ENCODE assay signal across 8 mouse cellular contexts in the genomic region with DNA sequence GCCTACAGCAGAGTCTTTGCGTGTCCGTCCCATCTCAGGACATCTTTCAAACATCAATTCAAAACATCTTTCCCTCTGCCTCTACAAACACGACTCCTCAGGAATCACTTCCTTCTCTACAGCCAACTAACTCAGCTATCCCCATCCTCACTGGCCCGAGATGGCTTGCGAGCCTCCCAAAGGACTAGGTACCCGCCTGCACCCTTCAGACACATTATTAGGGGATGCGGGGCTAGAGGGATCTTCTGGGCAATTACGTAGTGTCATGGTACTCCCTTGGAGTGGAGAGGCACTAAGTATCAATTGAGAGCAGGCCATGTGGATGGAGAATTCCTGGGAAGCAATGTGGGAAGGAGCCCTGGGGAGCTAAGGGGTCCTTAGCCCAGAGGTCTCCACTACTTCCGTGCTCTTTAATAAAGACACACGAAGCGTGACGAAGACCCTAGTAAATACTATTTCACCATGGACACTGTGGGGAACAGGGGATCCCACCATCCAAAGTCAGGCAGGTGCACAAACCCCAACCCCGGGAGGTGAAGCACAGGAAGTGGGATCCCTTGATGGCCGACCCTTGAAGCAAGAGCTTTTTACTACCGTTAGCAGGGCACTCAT. TPM values are rescaled to one million over a fixed set of nuclear protein-coding genes. Genes with fewer than 3 reads are reported as not detected.
A peak's percentile ranks its signal among the peaks of the same experiment; 100 is the strongest.
DNase-seq lines count a peak whose midpoint lies in the region; ATAC-seq and TF ChIP-seq lines count a peak whose summit lies in the region.

No protein-coding gene starts in this region.

- no peaks in the 10 kb centered on the region for H3K27me3 ChIP-seq in kidney, embryonic 15.5 days
- H3K27me3 ChIP-seq in hindbrain, embryonic 14.5 days (ENCODE audit: control insufficient read depth, insufficient read depth, low read length): no peaks in the 10 kb centered on the region
- no peaks in the 10 kb centered on the region for H3K27me3 ChIP-seq in midbrain, embryonic 15.5 days (replicated peaks)

- H3K4me2 ChIP-seq in kidney, embryonic 15.5 days: peak overlapping the region; percentile 68
- H3K4me2 ChIP-seq in hindbrain, embryonic 14.5 days (replicated peaks): peak overlapping the region; percentile 60
- H3K4me2 ChIP-seq in midbrain, embryonic 15.5 days: peak overlapping the region; percentile 78

- H3K27ac ChIP-seq in kidney, embryonic 15.5 days: peak overlapping the region; percentile 62
- peak overlapping the region; percentile 56 for H3K27ac ChIP-seq in bone marrow macrophage, adult 2 months (ENCODE audit: insufficient read depth, low read depth, low read length)
- H3K27ac ChIP-seq in hindbrain, embryonic 14.5 days: peak overlapping the region; percentile 74
- peak overlapping the region; percentile 80 for H3K27ac ChIP-seq in midbrain, embryonic 15.5 days

- no peak for DNase-seq in kidney, adult 11 months
- no peak for DNase-seq in hindbrain, embryonic 14.5 days (ENCODE audit: low spot score)
- no peak for DNase-seq in embryo, embryonic 11 days
- no peak for DNase-seq in retina, postnatal 1 day
- no peak for DNase-seq in cerebellum, adult 9-11 months

- peak overlapping the region; percentile 92 for H3K4me3 ChIP-seq in kidney, embryonic 15.5 days (replicated peaks)
- H3K4me3 ChIP-seq in bone marrow macrophage, adult 2 months (ENCODE audit: insufficient read depth, low read length): peak overlapping the region; percentile 74
- peak overlapping the region; percentile 61 for H3K4me3 ChIP-seq in hindbrain, embryonic 14.5 days (replicated peaks; ENCODE audit: low read length)
- H3K4me3 ChIP-seq in midbrain, embryonic 15.5 days: peak overlapping the region; percentile 69

- 35% methylated on average over 15 of the region's 15 CpGs for WGBS in kidney, embryonic 15.5 days
- 28% methylated on average over 15 of the region's 15 CpGs for WGBS in hindbrain, embryonic 14.5 days
- 32% methylated on average over 15 of the region's 15 CpGs for WGBS in midbrain, embryonic 15.5 days

- H3K4me1 ChIP-seq in kidney, embryonic 15.5 days: peaks cover 32% of the 10 kb centered on the region
- peaks cover 22% of the 10 kb centered on the region for H3K4me1 ChIP-seq in bone marrow macrophage, adult 2 months (ENCODE audit: control insufficient read depth, insufficient read depth, low read length)
- H3K4me1 ChIP-seq in hindbrain, embryonic 14.5 days (replicated peaks; ENCODE audit: control insufficient read depth, insufficient read depth, low read length): peaks cover 13% of the 10 kb centered on the region
- peaks cover 29% of the 10 kb centered on the region for H3K4me1 ChIP-seq in midbrain, embryonic 15.5 days

- H3K9ac ChIP-seq in kidney, embryonic 15.5 days: peak overlapping the region; percentile 77
- H3K9ac ChIP-seq in hindbrain, embryonic 14.5 days: peak overlapping the region; percentile 76
- peak overlapping the region; percentile 65 for H3K9ac ChIP-seq in midbrain, embryonic 15.5 days

- no peak for TF ChIP-seq CTCF in bone marrow macrophage, adult 2 months (IDR thresholded peaks at IDR 0.05; ENCODE audit: low read depth, low read length)

- H3K36me3 ChIP-seq in kidney, embryonic 15.5 days: peaks cover 1% of the 10 kb centered on the region; the same call in 1 of the 2 replicates
- no peaks in the 10 kb centered on the region for H3K36me3 ChIP-seq in hindbrain, embryonic 14.5 days (replicated peaks; ENCODE audit: control insufficient read depth, insufficient read depth)
- no peaks in the 10 kb centered on the region; the same call in 1 of the 2 replicates for H3K36me3 ChIP-seq in midbrain, embryonic 15.5 days (replicated peaks)

- no peak; the same call in 1 of the 2 replicates for ATAC-seq in kidney, embryonic 15.5 days (replicated peaks; ENCODE audit: low FRiP score)
- ATAC-seq in hindbrain, embryonic 14.5 days (ENCODE audit: low FRiP score): peak; percentile 7; the same call in 1 of the 2 replicates
- ATAC-seq in midbrain, embryonic 15.5 days (replicated peaks): peak; percentile 16

- no peaks in the 10 kb centered on the region for H3K9me3 ChIP-seq in kidney, embryonic 15.5 days (replicated peaks)
- no peaks in the 10 kb centered on the region for H3K9me3 ChIP-seq in hindbrain, embryonic 14.5 days (ENCODE audit: control insufficient read depth, low read length)
- H3K9me3 ChIP-seq in midbrain, embryonic 15.5 days: no peaks in the 10 kb centered on the region

- TF ChIP-seq POLR2A in bone marrow macrophage, adult 2 months (IDR thresholded peaks at IDR 0.05; ENCODE audit: borderline replicate concordance, low read depth, low read length): no peak

RNA-seq across cellular contexts. Expression of a gene that starts 0.7 kb away (rescaled TPM):
- polyA plus RNA-seq in kidney, embryonic 15.5 days (2015; fragmentation: Nextera tagmentation; extraction: Ambion mirVana): 158 and 177 TPM in 2 replicates
- 136 and 163 TPM in 2 replicates for polyA plus RNA-seq in bone marrow macrophage, adult 2 months (2012; ENCODE audit: insufficient read depth, insufficient read length, missing spikeins)
- polyA plus RNA-seq in hindbrain, embryonic 14.5 days (2014; fragmentation: Nextera tagmentation; extraction: Ambion mirVana): 318 and 321 TPM in 2 replicates
- polyA plus RNA-seq in midbrain, embryonic 15.5 days (2015; fragmentation: Nextera tagmentation; extraction: Ambion mirVana): 340 and 347 TPM in 2 replicates

RNA-seq across cellular contexts. Expression of a gene that starts 3.1 kb away (rescaled TPM):
- polyA plus RNA-seq in kidney, embryonic 15.5 days (2015; fragmentation: Nextera tagmentation; extraction: Ambion mirVana): 12.5 and 15.0 TPM in 2 replicates
- 23.2 and 25.5 TPM in 2 replicates for polyA plus RNA-seq in bone marrow macrophage, adult 2 months (2012; ENCODE audit: insufficient read depth, insufficient read length, missing spikeins)
- 9.9 and 10.0 TPM in 2 replicates for polyA plus RNA-seq in hindbrain, embryonic 14.5 days (2014; fragmentation: Nextera tagmentation; extraction: Ambion mirVana)
- 11.1 and 11.7 TPM in 2 replicates for polyA plus RNA-seq in midbrain, embryonic 15.5 days (2015; fragmentation: Nextera tagmentation; extraction: Ambion mirVana)

RNA-seq across cellular contexts. Expression of a gene that starts 9.8 kb away (rescaled TPM):
- polyA plus RNA-seq in kidney, embryonic 15.5 days (2015; fragmentation: Nextera tagmentation; extraction: Ambion mirVana): 18.2 and 20.1 TPM in 2 replicates
- polyA plus RNA-seq in bone marrow macrophage, adult 2 months (2012; ENCODE audit: insufficient read depth, insufficient read length, missing spikeins): 6.9 and 8.9 TPM in 2 replicates
- polyA plus RNA-seq in hindbrain, embryonic 14.5 days (2014; fragmentation: Nextera tagmentation; extraction: Ambion mirVana): 45.5 and 49.1 TPM in 2 replicates
- polyA plus RNA-seq in midbrain, embryonic 15.5 days (2015; fragmentation: Nextera tagmentation; extraction: Ambion mirVana): 48.2 and 54.8 TPM in 2 replicates

RNA-seq across cellular contexts. Expression of a gene that starts 10.9 kb away (rescaled TPM):
- polyA plus RNA-seq in kidney, embryonic 15.5 days (2015; fragmentation: Nextera tagmentation; extraction: Ambion mirVana): 3.9 and 7.2 TPM in 2 replicates
- 0.71 TPM in 1 of 2 replicates, not detected in the other for polyA plus RNA-seq in bone marrow macrophage, adult 2 months (2012; ENCODE audit: insufficient read depth, insufficient read length, missing spikeins)
- 131 and 152 TPM in 2 replicates for polyA plus RNA-seq in hindbrain, embryonic 14.5 days (2014; fragmentation: Nextera tagmentation; extraction: Ambion mirVana)
- polyA plus RNA-seq in midbrain, embryonic 15.5 days (2015; fragmentation: Nextera tagmentation; extraction: Ambion mirVana): 146 and 148 TPM in 2 replicates

RNA-seq across cellular contexts. Expression of a gene that starts 12.3 kb away (rescaled TPM):
- 2.0 and 2.6 TPM in 2 replicates for polyA plus RNA-seq in kidney, embryonic 15.5 days (2015; fragmentation: Nextera tagmentation; extraction: Ambion mirVana)
- polyA plus RNA-seq in bone marrow macrophage, adult 2 months (2012; ENCODE audit: insufficient read depth, insufficient read length, missing spikeins): 0.67 TPM in 1 of 2 replicates, not detected in the other
- polyA plus RNA-seq in hindbrain, embryonic 14.5 days (2014; fragmentation: Nextera tagmentation; extraction: Ambion mirVana): 2.5 and 2.8 TPM in 2 replicates
- 2.0 and 2.8 TPM in 2 replicates for polyA plus RNA-seq in midbrain, embryonic 15.5 days (2015; fragmentation: Nextera tagmentation; extraction: Ambion mirVana)
